Mouse (Mus musculus): Measurements from ENCODE around the gene Ch25h. TPM values are rescaled to one million over a fixed set of nuclear protein-coding genes. Genes with fewer than 3 reads are reported as not detected.
A peak's percentile ranks its signal among the peaks of the same experiment; 100 is the strongest.

Gene Ch25h
- total and polyA plus RNA-seq, 2 experiments, result 0.22 TPM; not detected in 1

DNA sequence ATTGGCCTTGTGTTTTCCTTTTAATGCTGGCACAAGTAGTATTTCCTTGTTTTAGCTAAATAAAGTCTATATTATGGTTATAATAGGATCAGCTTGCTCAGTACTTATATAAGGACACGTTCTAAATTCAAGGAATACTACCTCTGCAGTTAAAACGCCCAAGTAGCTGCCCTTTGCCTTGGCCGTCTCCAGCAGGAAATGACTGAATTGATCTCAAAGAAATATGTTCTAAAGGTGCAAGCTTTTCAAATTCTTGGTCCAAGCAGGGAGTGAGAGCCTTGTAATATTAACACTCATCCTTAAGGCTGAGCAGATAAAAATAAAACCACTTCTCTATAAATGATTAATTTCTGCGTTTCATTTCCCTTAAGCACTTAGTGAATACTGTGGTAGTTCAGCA is 45.1 kb upstream of the Ch25h start:
- no peak overlapping the region for H3K4me3 ChIP-seq (ENCODE audit: insufficient read depth, low read depth, low read length)
- H3K27ac ChIP-seq (replicated peaks; ENCODE audit: insufficient read depth, low read depth, low read length), result peak overlapping the region; percentile 39; the same call in 1 of the 2 replicates
- TF ChIP-seq POLR2A (IDR thresholded peaks at IDR 0.05; ENCODE audit: extremely low read depth, insufficient read depth, low read length) (no peak), CTCF (IDR thresholded peaks at IDR 0.05; ENCODE audit: low read depth, low read length) (no peak)
- H3K27me3 ChIP-seq (ENCODE audit: control insufficient read depth, insufficient read depth, low read length), result no peaks in the 10 kb centered on the region
- peaks cover 32% of the 10 kb centered on the region for H3K36me3 ChIP-seq (ENCODE audit: control insufficient read depth, insufficient read depth, low read length)
- H3K79me2 ChIP-seq (ENCODE audit: control insufficient read depth, insufficient read depth, low read length), result peaks cover 26% of the 10 kb centered on the region; the same call in 1 of the 2 replicates
- H3K4me1 ChIP-seq (ENCODE audit: control insufficient read depth, insufficient read depth, low read length), result peaks cover 62% of the 10 kb centered on the region
- DNase-seq (ENCODE audit: extremely low read depth, low read depth, low spot score), result no peak
- WGBS, result 49% methylated on average over 4 of the region's 4 CpGs
- H3K9ac ChIP-seq (ENCODE audit: low read depth, low read length), result no peak overlapping the region

GRCm38 (mm10) chr19:34519646-34520045 is 44.7 kb upstream of the Ch25h start:
- H3K36me3 ChIP-seq (ENCODE audit: control insufficient read depth, insufficient read depth, low read length), result peaks cover 32% of the 10 kb centered on the region
- H3K9ac ChIP-seq (ENCODE audit: low read depth, low read length), result no peak overlapping the region; the same call in 1 of the 2 replicates
- H3K79me2 ChIP-seq (ENCODE audit: control insufficient read depth, insufficient read depth, low read length), result peaks cover 24% of the 10 kb centered on the region; the same call in 1 of the 2 replicates
- 19% methylated on average over 3 of the region's 3 CpGs for WGBS
- no peaks in the 10 kb centered on the region for H3K27me3 ChIP-seq (ENCODE audit: control insufficient read depth, insufficient read depth, low read length)
- no peak overlapping the region for H3K4me3 ChIP-seq (ENCODE audit: insufficient read depth, low read depth, low read length)
- peak; percentile 80 for DNase-seq (ENCODE audit: extremely low read depth, low read depth, low spot score)
- H3K4me1 ChIP-seq (ENCODE audit: control insufficient read depth, insufficient read depth, low read length), result peaks cover 61% of the 10 kb centered on the region
- no peak for TF ChIP-seq POLR2A (IDR thresholded peaks at IDR 0.05; ENCODE audit: extremely low read depth, insufficient read depth, low read length)
- no peak for TF ChIP-seq CTCF (IDR thresholded peaks at IDR 0.05; ENCODE audit: low read depth, low read length)
- H3K27ac ChIP-seq (replicated peaks; ENCODE audit: insufficient read depth, low read depth, low read length), result peak overlapping the region; percentile 39

- Histone ChIP-seq H3K36me3 (ENCODE audit: control insufficient read depth, insufficient read depth, low read length) (peaks cover 28% of the 10 kb centered on the region), H3K9ac (ENCODE audit: low read depth, low read length) (no peak overlapping the region), H3K27me3 (ENCODE audit: control insufficient read depth, insufficient read depth, low read length) (no peaks in the 10 kb centered on the region), H3K4me3 (ENCODE audit: insufficient read depth, low read depth, low read length) (no peak overlapping the region), H3K4me1 (ENCODE audit: control insufficient read depth, insufficient read depth, low read length) (peaks cover 60% of the 10 kb centered on the region), H3K27ac (replicated peaks; ENCODE audit: insufficient read depth, low read depth, low read length) (peak overlapping the region; percentile 44), H3K79me2 (ENCODE audit: control insufficient read depth, insufficient read depth, low read length) (peaks cover 29% of the 10 kb centered on the region; the same call in 1 of the 2 replicates)
- whole genome bisulfite sequencing, result 14% methylated on average over 3 of the region's 3 CpGs
- TF ChIP-seq CTCF (IDR thresholded peaks at IDR 0.05; ENCODE audit: low read depth, low read length), result no peak
- TF ChIP-seq POLR2A (IDR thresholded peaks at IDR 0.05; ENCODE audit: extremely low read depth, insufficient read depth, low read length), result no peak
- DNase-seq (ENCODE audit: extremely low read depth, low read depth, low spot score), result peak; percentile 76
These were observed 43.8 kb upstream of the Ch25h start for GRCm38 (mm10) chr19:34518786-34519185.

GRCm38 (mm10) chr19:34517812-34518594 is 43.0 kb upstream of the Ch25h start:
- DNase-seq (ENCODE audit: extremely low read depth, low read depth, low spot score), result peak; percentile 88
- Histone ChIP-seq H3K4me3 (ENCODE audit: insufficient read depth, low read depth, low read length) (no peak overlapping the region), H3K27ac (replicated peaks; ENCODE audit: insufficient read depth, low read depth, low read length) (peak overlapping the region; percentile 35), H3K36me3 (ENCODE audit: control insufficient read depth, insufficient read depth, low read length) (peaks cover 21% of the 10 kb centered on the region), H3K79me2 (ENCODE audit: control insufficient read depth, insufficient read depth, low read length) (peaks cover 30% of the 10 kb centered on the region; the same call in 1 of the 2 replicates), H3K9ac (ENCODE audit: low read depth, low read length) (no peak overlapping the region), H3K27me3 (ENCODE audit: control insufficient read depth, insufficient read depth, low read length) (no peaks in the 10 kb centered on the region), H3K4me1 (ENCODE audit: control insufficient read depth, insufficient read depth, low read length) (peaks cover 54% of the 10 kb centered on the region)
- 36% methylated on average over 13 of the region's 13 CpGs for WGBS
- no peak for TF ChIP-seq CTCF (IDR thresholded peaks at IDR 0.05; ENCODE audit: low read depth, low read length)
- TF ChIP-seq POLR2A (IDR thresholded peaks at IDR 0.05; ENCODE audit: extremely low read depth, insufficient read depth, low read length), result no peak

DNA sequence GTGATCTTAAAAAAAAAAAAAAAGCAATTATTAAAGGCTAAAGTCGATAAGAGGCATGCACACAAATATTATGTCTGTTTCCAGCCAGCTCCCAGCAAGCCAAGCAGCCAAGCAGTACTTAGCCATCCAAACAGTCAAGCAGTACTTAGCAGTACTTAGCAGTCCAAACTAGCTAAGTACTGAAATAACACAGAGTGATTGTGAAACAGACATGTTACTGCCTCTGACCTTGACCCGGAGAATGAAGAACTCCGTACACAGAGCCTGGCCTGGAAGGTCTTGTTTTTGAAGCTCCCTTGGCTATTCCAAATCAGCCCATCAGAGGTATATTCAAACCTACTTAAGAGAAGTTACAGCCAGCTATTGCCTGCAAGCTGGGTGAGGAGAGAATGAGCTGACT is 42.2 kb upstream of the Ch25h start:
- Histone ChIP-seq H3K27me3 (ENCODE audit: control insufficient read depth, insufficient read depth, low read length) (no peaks in the 10 kb centered on the region), H3K36me3 (ENCODE audit: control insufficient read depth, insufficient read depth, low read length) (peaks cover 21% of the 10 kb centered on the region), H3K4me3 (ENCODE audit: insufficient read depth, low read depth, low read length) (no peak overlapping the region), H3K9ac (ENCODE audit: low read depth, low read length) (no peak overlapping the region), H3K4me1 (ENCODE audit: control insufficient read depth, insufficient read depth, low read length) (peaks cover 54% of the 10 kb centered on the region), H3K27ac (replicated peaks; ENCODE audit: insufficient read depth, low read depth, low read length) (peak overlapping the region; percentile 94), H3K79me2 (ENCODE audit: control insufficient read depth, insufficient read depth, low read length) (peaks cover 30% of the 10 kb centered on the region; the same call in 1 of the 2 replicates)
- WGBS, result 14% methylated on average over 3 of the region's 3 CpGs
- TF ChIP-seq CTCF (IDR thresholded peaks at IDR 0.05; ENCODE audit: low read depth, low read length) (no peak), POLR2A (IDR thresholded peaks at IDR 0.05; ENCODE audit: extremely low read depth, insufficient read depth, low read length) (no peak)
- peak; percentile 99 for DNase-seq (ENCODE audit: extremely low read depth, low read depth, low spot score)

DNA sequence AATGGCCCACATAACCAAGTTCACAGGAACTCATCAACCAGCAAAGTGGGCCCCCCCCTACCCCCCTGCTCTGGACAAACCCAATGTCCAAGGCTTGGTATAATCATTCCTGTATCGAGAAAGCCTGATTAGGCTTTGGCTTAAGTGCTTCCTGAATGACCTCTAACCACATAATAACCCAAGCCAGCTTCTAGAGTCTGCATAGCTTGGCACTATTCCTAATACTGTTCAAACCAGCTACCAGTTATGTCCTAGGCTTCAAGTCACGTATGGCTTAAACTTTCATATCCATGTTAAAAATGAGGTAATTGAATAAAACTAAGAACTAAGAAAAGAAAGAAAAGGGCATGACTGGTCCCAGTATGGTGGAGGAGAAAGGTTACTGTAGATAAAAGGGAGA is 41.4 kb upstream of the Ch25h start:
- peak; percentile 74 for DNase-seq (ENCODE audit: extremely low read depth, low read depth, low spot score)
- H3K9ac ChIP-seq (ENCODE audit: low read depth, low read length), result no peak overlapping the region
- WGBS, result 14% methylated on average over 2 of the region's 2 CpGs
- H3K36me3 ChIP-seq (ENCODE audit: control insufficient read depth, insufficient read depth, low read length), result peaks cover 15% of the 10 kb centered on the region
- peak overlapping the region; percentile 93 for H3K27ac ChIP-seq (replicated peaks; ENCODE audit: insufficient read depth, low read depth, low read length)
- peaks cover 26% of the 10 kb centered on the region; the same call in 1 of the 2 replicates for H3K79me2 ChIP-seq (ENCODE audit: control insufficient read depth, insufficient read depth, low read length)
- peaks cover 53% of the 10 kb centered on the region for H3K4me1 ChIP-seq (ENCODE audit: control insufficient read depth, insufficient read depth, low read length)
- H3K27me3 ChIP-seq (ENCODE audit: control insufficient read depth, insufficient read depth, low read length), result no peaks in the 10 kb centered on the region
- no peak for TF ChIP-seq POLR2A (IDR thresholded peaks at IDR 0.05; ENCODE audit: extremely low read depth, insufficient read depth, low read length)
- no peak for TF ChIP-seq CTCF (IDR thresholded peaks at IDR 0.05; ENCODE audit: low read depth, low read length)
- no peak overlapping the region for H3K4me3 ChIP-seq (ENCODE audit: insufficient read depth, low read depth, low read length)

All from liver, adult 2 months (tissue).